Mouse (Mus musculus) midbrain, postnatal 0 days (tissue): ENCODE results near the gene Coa7. TPM values are rescaled to one million over a fixed set of nuclear protein-coding genes. Genes with fewer than 3 reads are reported as not detected.

ENCODE experiments used
- ATAC-seq: fragments of 200-750 bp; cut with Nextera tagmentation; 2 replicates; pipeline ENCODE4 v1.8.0; 2017; ENCODE audit warnings: moderate number of reproducible peaks, mild to moderate bottlenecking, moderate TSS enrichment, moderate library complexity; ENCODE audit not compliant: low FRiP score
- DNase-seq: peaks from one replicate; pipeline ENCODE4 v3.0.0-alpha.2; 2015; ENCODE audit warnings: low spot score
- H3K27ac ChIP-seq: fragments of 300-500 bp; sonication (generic); 2 replicates; pipeline ENCODE4 v1.5.1; 2014; ENCODE audit warnings: low read depth, mild to moderate bottlenecking, low read length, mixed read lengths
- H3K27me3 ChIP-seq: fragments of 300-500 bp; sonication (generic); 2 replicates; pipeline ENCODE4 v1.6.1; 2014; ENCODE audit warnings: low read length, control low read depth, mixed read lengths; ENCODE audit not compliant: insufficient read depth
- H3K36me3 ChIP-seq: fragments of 300-500 bp; sonication (generic); 2 replicates; pipeline ENCODE4 v1.6.1; 2014; ENCODE audit warnings: low read length, control low read depth, mixed read lengths; ENCODE audit not compliant: insufficient read depth
- H3K4me1 ChIP-seq: fragments of 300-500 bp; sonication (generic); 2 replicates; pipeline ENCODE4 v1.6.1; 2014; ENCODE audit warnings: mild to moderate bottlenecking, control low read depth, antibody characterized with exemption, low read length, mixed read lengths; ENCODE audit not compliant: insufficient read depth
- H3K4me2 ChIP-seq: fragments of 300-500 bp; sonication (generic); 2 replicates; pipeline ENCODE4 v1.6.1; 2014; ENCODE audit warnings: low read depth, mild to moderate bottlenecking, low read length, mixed read lengths; ENCODE audit not compliant: poor library complexity, severe bottlenecking
- H3K4me3 ChIP-seq: fragments of 300-500 bp; sonication (generic); 2 replicates; pipeline ENCODE4 v1.5.1; 2014; ENCODE audit warnings: low read depth, mild to moderate bottlenecking, low read length, moderate library complexity
- H3K9ac ChIP-seq: fragments of 300-500 bp; sonication (generic); replicated peaks from 2 replicates; pipeline ENCODE4 v1.6.1; 2014; ENCODE audit warnings: mild to moderate bottlenecking, low read length, moderate library complexity, mixed read lengths; ENCODE audit not compliant: poor library complexity, severe bottlenecking
- H3K9me3 ChIP-seq: fragments of 300-500 bp; sonication (generic); 2 replicates; pipeline ENCODE4 v1.6.1; 2016; ENCODE audit warnings: low read length, control low read depth
- CTCF ChIP-seq: IDR thresholded peaks from 2 replicates; pipeline ENCODE4 v1.5.1; 2016; ENCODE audit warnings: antibody characterized with exemption, mild to moderate bottlenecking
- WGBS: fragments of 180-500 bp; shearing (Covaris S2); extraction: QIAGEN DNeasy Blood & Tissue Kit; methylation state at CpG from one replicate; pipeline ENCODE4 v1.1.7; 2014; 5-methylcytosine and 5-hydroxymethylcytosine counted together
- polyA plus RNA-seq: library from polyadenylated mRNA; unstranded; fragments of >200 nt; fragmentation: Nextera tagmentation; extraction: Ambion mirVana; gene quantifications from 2 replicates; pipeline ENCODE4 v1.2.1, GENCODE M21; 2015
- total RNA-seq: library from RNA; depleted of rRNA; stranded (reverse); fragments of >200 nt; gene quantifications from 2 replicates; pipeline ENCODE4 v1.2.3, GENCODE M21; 2014

The Coa7 gene
- total and polyA plus RNA-seq, 2 experiments from 2014 or later: 59.5 to 59.6 TPM

GRCm38 (mm10) chr4:108380146-108380545, 52.2 kb downstream of the Coa7 start:
- Histone ChIP-seq H3K4me1 (peaks cover 6% of the 10 kb centered on the region; the same call in 1 of the 2 replicates), H3K9ac (no peak overlapping the region), H3K36me3 (no peaks in the 10 kb centered on the region; the same call in 1 of the 2 replicates), H3K4me3 (no peak overlapping the region), H3K27ac (no peak overlapping the region), H3K4me2 (no peak overlapping the region), H3K9me3 (no peaks in the 10 kb centered on the region), H3K27me3 (no peaks in the 10 kb centered on the region)
- DNase-seq (no peak), ATAC-seq (no peak)
- WGBS: 18% methylated on average over 1 of the region's 1 CpGs
- no peak for TF ChIP-seq CTCF

- Histone ChIP-seq H3K4me1 (peaks cover 6% of the 10 kb centered on the region; the same call in 1 of the 2 replicates), H3K9ac (peak within 1 kb of the TSS; percentile 66), H3K36me3 (no peaks in the 10 kb centered on the region; the same call in 1 of the 2 replicates), H3K4me2 (peak within 1 kb of the TSS; percentile 72), H3K27ac (peak within 1 kb of the TSS; percentile 63; the same call in 1 of the 2 replicates), H3K4me3 (peak within 1 kb of the TSS; percentile 45), H3K27me3 (no peaks in the 10 kb centered on the region), H3K9me3 (no peaks in the 10 kb centered on the region)
- peak; percentile 51 for TF ChIP-seq CTCF
- 2% methylated on average over 51 of the region's 55 CpGs for WGBS
- ATAC-seq: peak; percentile 60
- peak; percentile 27 for DNase-seq
Observed at GRCm38 (mm10) chr4:108383183-108383714, 55.3 kb downstream of the Coa7 start, which contains the start of gene Shisal2a. Gene Shisal2a, minus strand, starts transcription at chr4:108383349.

- TF ChIP-seq CTCF: no peak
- no peak overlapping the region for H3K9ac ChIP-seq
- peaks cover 6% of the 10 kb centered on the region; the same call in 1 of the 2 replicates for H3K4me1 ChIP-seq
- H3K36me3 ChIP-seq: no peaks in the 10 kb centered on the region
- H3K4me3 ChIP-seq: no peak overlapping the region
- no peaks in the 10 kb centered on the region for H3K27me3 ChIP-seq
- no peaks in the 10 kb centered on the region for H3K9me3 ChIP-seq
- H3K27ac ChIP-seq: no peak overlapping the region
- 25% methylated on average over 1 of the region's 1 CpGs for WGBS
- DNase-seq: no peak
- H3K4me2 ChIP-seq: no peak overlapping the region
- ATAC-seq: no peak
Observed at GRCm38 (mm10) chr4:108386087-108386486, 58.1 kb downstream of the Coa7 start.

GRCm38 (mm10) chr4:108387106-108387505, 59.2 kb downstream of the Coa7 start:
- Histone ChIP-seq H3K4me2 (peak overlapping the region; percentile 69), H3K9me3 (no peaks in the 10 kb centered on the region), H3K27ac (peak overlapping the region; percentile 76), H3K36me3 (no peaks in the 10 kb centered on the region), H3K9ac (no peak overlapping the region), H3K4me1 (peaks cover 6% of the 10 kb centered on the region; the same call in 1 of the 2 replicates), H3K4me3 (no peak overlapping the region), H3K27me3 (no peaks in the 10 kb centered on the region)
- TF ChIP-seq CTCF: no peak
- ATAC-seq: peak; percentile 42; the same call in 1 of the 2 replicates
- 38% methylated on average over 4 of the region's 4 CpGs for WGBS
- no peak for DNase-seq

- no peaks in the 10 kb centered on the region for H3K27me3 ChIP-seq
- DNase-seq (peak; percentile 86), ATAC-seq (peak; percentile 62)
- H3K27ac ChIP-seq: peak overlapping the region; percentile 76
- no peaks in the 10 kb centered on the region for H3K36me3 ChIP-seq
- H3K4me3 ChIP-seq: peak overlapping the region; percentile 33
- peak; percentile 27 for TF ChIP-seq CTCF
- H3K9ac ChIP-seq: peak overlapping the region; percentile 62
- H3K9me3 ChIP-seq: no peaks in the 10 kb centered on the region
- peaks cover 6% of the 10 kb centered on the region; the same call in 1 of the 2 replicates for H3K4me1 ChIP-seq
- WGBS: 2% methylated on average over 18 of the region's 18 CpGs
- H3K4me2 ChIP-seq: peak overlapping the region; percentile 69
Observed at GRCm38 (mm10) chr4:108387681-108388253, 59.8 kb downstream of the Coa7 start.

GRCm38 (mm10) chr4:108388741-108389140, 60.8 kb downstream of the Coa7 start:
- Histone ChIP-seq H3K36me3 (no peaks in the 10 kb centered on the region), H3K9me3 (no peaks in the 10 kb centered on the region), H3K4me1 (peaks cover 4% of the 10 kb centered on the region; the same call in 1 of the 2 replicates), H3K27ac (no peak overlapping the region), H3K4me2 (no peak overlapping the region), H3K9ac (no peak overlapping the region), H3K27me3 (no peaks in the 10 kb centered on the region), H3K4me3 (no peak overlapping the region)
- no peak for TF ChIP-seq CTCF
- DNase-seq: no peak
- no peak for ATAC-seq
- WGBS: 50% methylated on average over 3 of the region's 3 CpGs
